Mouse (Mus musculus) embryonic facial prominence, embryonic 11.5 days (tissue): ENCODE measurements at regions not wholly inside any gene's neighbourhood (a gene's known extent, or its start where the extent isn't known, plus 50 kb on each side); places are given as distances from the start of the nearest gene placed in this dataset.
A peak's percentile ranks its signal among the peaks of the same experiment; 100 is the strongest.

Experiments used
- ATAC-seq: fragments of 200-750 bp; cut with Nextera tagmentation; replicated peaks from 2 replicates; pipeline ENCODE4 v1.8.0; 2017; ENCODE audit warnings: low read depth; ENCODE audit not compliant: insufficient number of reproducible peaks, low FRiP score, low TSS enrichment
- DNase-seq: peaks from one replicate; pipeline ENCODE4 v3.0.0-alpha.2; 2015; ENCODE audit warnings: low spot score
- H3K27ac ChIP-seq: fragments of 300-500 bp; sonication (generic); replicated peaks from 2 replicates; pipeline ENCODE4 v1.5.1; 2014; ENCODE audit warnings: mild to moderate bottlenecking, low read depth, low read length, control low read depth
- H3K27me3 ChIP-seq: fragments of 300-500 bp; sonication (generic); 2 replicates; pipeline ENCODE4 v1.6.1; 2014; ENCODE audit warnings: mild to moderate bottlenecking, low read length, moderate library complexity, mixed read lengths; ENCODE audit not compliant: control insufficient read depth, insufficient read depth
- H3K36me3 ChIP-seq: fragments of 300-500 bp; sonication (generic); replicated peaks from 2 replicates; pipeline ENCODE4 v1.6.1; 2014; ENCODE audit warnings: low read depth, mild to moderate bottlenecking, low read length, moderate library complexity, mixed read lengths; ENCODE audit not compliant: control insufficient read depth, insufficient read depth
- H3K4me1 ChIP-seq: fragments of 300-500 bp; sonication (generic); 2 replicates; pipeline ENCODE4 v1.6.1; 2014; ENCODE audit warnings: low read length, mixed read lengths; ENCODE audit not compliant: control insufficient read depth, insufficient read depth
- H3K4me2 ChIP-seq: fragments of 300-500 bp; sonication (generic); 2 replicates; pipeline ENCODE4 v1.6.1; 2014; ENCODE audit warnings: low read depth, mild to moderate bottlenecking, control low read depth, low read length, moderate library complexity
- H3K4me3 ChIP-seq: fragments of 300-500 bp; sonication (generic); 2 replicates; pipeline ENCODE4 v1.5.1; 2014; ENCODE audit warnings: low read depth, low read length, control low read depth
- H3K9ac ChIP-seq: fragments of 300-500 bp; sonication (generic); replicated peaks from 2 replicates; pipeline ENCODE4 v1.6.1; 2014; ENCODE audit warnings: mild to moderate bottlenecking, control low read depth, low read length
- H3K9me3 ChIP-seq: fragments of 300-500 bp; sonication (generic); replicated peaks from 2 replicates; pipeline ENCODE4 v1.6.1; 2016; ENCODE audit warnings: mild to moderate bottlenecking, low read length, inconsistent platforms, mixed read lengths; ENCODE audit not compliant: control insufficient read depth
- WGBS: fragments of 180-500 bp; shearing (Covaris S2); extraction: QIAGEN DNeasy Blood & Tissue Kit; methylation state at CpG from one replicate; pipeline ENCODE4 v1.1.7; 2014; 5-methylcytosine and 5-hydroxymethylcytosine counted together

DNA sequence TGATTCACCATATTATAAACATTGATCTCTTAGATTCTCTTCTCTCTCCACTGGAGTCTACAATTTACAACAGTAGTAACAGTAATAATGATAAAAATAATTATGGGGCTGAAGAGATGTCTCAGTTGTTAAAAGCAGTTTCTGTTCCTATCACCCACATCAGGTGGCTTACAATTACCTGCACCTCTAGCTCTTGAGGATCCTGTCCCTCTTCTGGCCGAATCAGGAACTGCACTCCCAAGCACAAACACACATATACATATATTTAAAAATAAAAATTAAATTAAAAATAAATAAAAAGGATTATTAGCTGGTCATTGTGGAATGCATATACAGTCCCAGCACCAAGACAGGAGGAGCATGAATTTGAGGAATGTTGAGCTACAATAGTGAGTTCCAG is 1336.2 kb downstream of the Gm37988 start:
- DNase-seq = peak; percentile 18
- H3K36me3 ChIP-seq = no peaks in the 10 kb centered on the region
- H3K9ac ChIP-seq = no peak overlapping the region
- ATAC-seq = no peak
- no peak overlapping the region for H3K27ac ChIP-seq
- WGBS = 67% methylated on average over 1 of the region's 1 CpGs
- no peaks in the 10 kb centered on the region for H3K9me3 ChIP-seq
- no peak overlapping the region for H3K4me2 ChIP-seq
- no peaks in the 10 kb centered on the region for H3K4me1 ChIP-seq
- no peak overlapping the region for H3K4me3 ChIP-seq
- H3K27me3 ChIP-seq = no peaks in the 10 kb centered on the region

- Histone ChIP-seq H3K4me1 (no peaks in the 10 kb centered on the region), H3K27ac (no peak overlapping the region), H3K9me3 (no peaks in the 10 kb centered on the region), H3K36me3 (no peaks in the 10 kb centered on the region), H3K4me3 (no peak overlapping the region), H3K9ac (no peak overlapping the region), H3K4me2 (no peak overlapping the region), H3K27me3 (no peaks in the 10 kb centered on the region)
- ATAC-seq (no peak), DNase-seq (peak; percentile 8)
- 42% methylated on average over 3 of the region's 3 CpGs for WGBS
Observed at GRCm38 (mm10) chr1:6152436-6152835, 1344.7 kb downstream of the Gm37988 start.
